In the genomic region with DNA sequence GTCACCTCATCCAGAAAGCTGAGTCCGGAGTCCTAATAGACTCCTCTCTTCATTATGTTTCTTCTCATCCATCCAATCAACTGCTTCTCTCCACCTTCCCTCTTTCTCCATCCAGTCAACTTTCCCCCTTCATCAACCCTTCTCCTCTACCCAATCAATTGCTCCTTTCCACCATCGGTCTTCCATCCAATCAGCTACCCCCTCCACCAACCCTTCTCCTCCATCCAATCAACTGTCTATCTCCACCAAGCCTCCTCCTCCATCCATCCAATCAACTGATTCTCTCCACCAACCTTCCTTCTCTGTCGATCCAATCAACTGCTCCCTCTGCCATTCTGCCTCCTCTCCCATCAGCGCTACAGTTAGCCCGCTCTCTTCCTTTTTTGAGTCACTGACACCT, we compare ENCODE assay signal across 31 mouse cellular contexts.
"Had no signal": no experiment of that assay in that cellular context is flagged by ENCODE, and none has a peak within 500 bp of the region (broad histone marks: within the 10 kb centered on the region; RNA-seq: fewer than 3 reads in every experiment).

No protein-coding gene starts in this region.

- H3K4me1 ChIP-seq: limb, embryonic 15.5 days had no signal

- H3K27me3 ChIP-seq: limb, embryonic 12.5 days; limb, embryonic 13.5 days; limb, embryonic 15.5 days; liver, embryonic 12.5 days; liver, embryonic 13.5 days; liver, embryonic 15.5 days; lung, embryonic 15.5 days; megakaryocyte, embryonic 14.5 days had no signal

- H3K9me3 ChIP-seq: limb, embryonic 10.5 days; limb, embryonic 12.5 days; limb, embryonic 13.5 days; limb, embryonic 15.5 days; liver, embryonic 12.5 days; liver, embryonic 13.5 days; liver, embryonic 15.5 days; lung, embryonic 15.5 days; megakaryocyte, embryonic 14.5 days; midbrain, embryonic 10.5 days; midbrain, embryonic 12.5 days; midbrain, embryonic 13.5 days; midbrain, embryonic 15.5 days had no signal

- H3K27ac ChIP-seq: limb, embryonic 10.5 days; limb, embryonic 12.5 days; limb, embryonic 13.5 days; limb, embryonic 15.5 days; liver, embryonic 12.5 days; liver, embryonic 13.5 days; liver, embryonic 14.5 days; liver, embryonic 15.5 days; lung, embryonic 15.5 days; macrophage; midbrain, embryonic 10.5 days; midbrain, embryonic 12.5 days; midbrain, embryonic 13.5 days; midbrain, embryonic 15.5 days had no signal

- ATAC-seq: liver, embryonic 12.5 days; liver, postnatal 0 days; lung, postnatal 0 days; midbrain, embryonic 13.5 days; midbrain, embryonic 15.5 days; midbrain, embryonic 16.5 days had no signal

- DNase-seq: left cerebral cortex, postnatal 4 days; liver; liver, embryonic 13.5 days; liver, postnatal 0 days; lung, adult 18-20 months; lung, adult 2 months; lung, embryonic 14.5 days; lung, postnatal 10 days; lung, postnatal 14 days; lung, postnatal 36 days; lung, postnatal 4 days; midbrain, embryonic 14.5 days had no signal

- H3K36me3 ChIP-seq: limb, embryonic 10.5 days; limb, embryonic 12.5 days; limb, embryonic 13.5 days; limb, embryonic 15.5 days; liver, embryonic 12.5 days; liver, embryonic 13.5 days; liver, embryonic 15.5 days; lung, embryonic 15.5 days; midbrain, embryonic 10.5 days; midbrain, embryonic 12.5 days; midbrain, embryonic 13.5 days; midbrain, embryonic 15.5 days had no signal

- H3K9ac ChIP-seq: limb, embryonic 12.5 days; limb, embryonic 13.5 days; limb, embryonic 15.5 days; liver, embryonic 12.5 days; liver, embryonic 13.5 days; liver, embryonic 14.5 days; liver, embryonic 15.5 days; liver, postnatal 0 days; lung, embryonic 14.5 days; lung, embryonic 15.5 days; midbrain, embryonic 12.5 days; midbrain, embryonic 13.5 days; midbrain, embryonic 15.5 days had no signal

- H3K4me3 ChIP-seq: limb, embryonic 10.5 days; limb, embryonic 12.5 days; limb, embryonic 13.5 days; limb, embryonic 15.5 days; liver, embryonic 12.5 days; liver, embryonic 13.5 days; liver, embryonic 15.5 days; lung, embryonic 15.5 days; megakaryocyte, embryonic 14.5 days; midbrain, embryonic 10.5 days; midbrain, embryonic 12.5 days; midbrain, embryonic 13.5 days; midbrain, embryonic 15.5 days; myocyte had no signal

- H3K4me2 ChIP-seq: limb, embryonic 12.5 days; limb, embryonic 13.5 days; limb, embryonic 15.5 days; liver, embryonic 11.5 days; liver, embryonic 12.5 days; liver, embryonic 13.5 days; liver, embryonic 15.5 days; lung, embryonic 14.5 days; lung, embryonic 15.5 days; midbrain, embryonic 11.5 days; midbrain, embryonic 12.5 days; midbrain, embryonic 13.5 days; midbrain, embryonic 15.5 days had no signal
